Mouse (Mus musculus) heart, postnatal 0 days (tissue): ENCODE measurements around the gene Pcgf1. TPM values are rescaled to one million over a fixed set of nuclear protein-coding genes. Genes with fewer than 3 reads are reported as not detected.

ENCODE experiments used
- ATAC-seq: fragments of 200-750 bp; cut with Nextera tagmentation; 2 replicates; pipeline ENCODE4 v1.8.0; 2017; ENCODE audit warnings: low read depth, moderate number of reproducible peaks, moderate library complexity; ENCODE audit not compliant: insufficient read depth
- DNase-seq: peaks from one replicate; pipeline ENCODE4 v3.0.0-alpha.2; 2016; ENCODE audit warnings: low spot score
- H3K27ac ChIP-seq: fragments of 300-500 bp; sonication (generic); 2 replicates; pipeline ENCODE4 v1.5.1; 2014; ENCODE audit warnings: low read depth, mild to moderate bottlenecking
- H3K27me3 ChIP-seq: fragments of 300-500 bp; sonication (generic); 2 replicates; pipeline ENCODE4 v1.6.1; 2014; ENCODE audit warnings: low read length, mixed read lengths; ENCODE audit not compliant: control insufficient read depth, insufficient read depth
- H3K36me3 ChIP-seq: fragments of 300-500 bp; sonication (generic); replicated peaks from 2 replicates; pipeline ENCODE4 v1.6.1; 2014; ENCODE audit warnings: low read length, mixed read lengths; ENCODE audit not compliant: control insufficient read depth, insufficient read depth
- H3K4me1 ChIP-seq: fragments of 300-500 bp; sonication (generic); 2 replicates; pipeline ENCODE4 v1.6.1; 2014; ENCODE audit warnings: antibody characterized with exemption; ENCODE audit not compliant: control insufficient read depth, insufficient read depth
- H3K4me2 ChIP-seq: fragments of 300-500 bp; sonication (generic); 2 replicates; pipeline ENCODE4 v1.6.1; 2014; ENCODE audit warnings: low read depth, mild to moderate bottlenecking, low read length, moderate library complexity
- H3K4me3 ChIP-seq: fragments of 300-500 bp; sonication (generic); 2 replicates; pipeline ENCODE4 v1.5.1; 2014; ENCODE audit warnings: low read depth, low read length
- H3K9ac ChIP-seq: fragments of 300-500 bp; sonication (generic); replicated peaks from 2 replicates; pipeline ENCODE4 v1.6.1; 2014; ENCODE audit warnings: low read depth, low read length, mixed read lengths
- H3K9me3 ChIP-seq: fragments of 300-500 bp; sonication (generic); replicated peaks from 2 replicates; pipeline ENCODE4 v1.6.1; 2016; ENCODE audit warnings: low read length; ENCODE audit not compliant: control insufficient read depth
- CTCF ChIP-seq: IDR thresholded peaks from 2 replicates; pipeline ENCODE4 v1.5.1; 2016; ENCODE audit warnings: antibody characterized with exemption, control low read depth, low read depth
- EP300 ChIP-seq: IDR thresholded peaks from 2 replicates; pipeline ENCODE4 v1.6.1; 2016; ENCODE audit warnings: antibody characterized with exemption, low read depth
- WGBS: fragments of 180-500 bp; shearing (Covaris S2); extraction: QIAGEN DNeasy Blood & Tissue Kit; methylation state at CpG from one replicate; pipeline ENCODE4 v1.1.7; 2014; 5-methylcytosine and 5-hydroxymethylcytosine counted together
- polyA plus RNA-seq: library from polyadenylated mRNA; unstranded; fragments of >200 nt; fragmentation: Nextera tagmentation; extraction: Ambion mirVana; gene quantifications from 2 replicates; pipeline ENCODE4 v1.2.1, GENCODE M21; 2015
- total RNA-seq: library from RNA; depleted of rRNA; stranded (reverse); fragments of >200 nt; gene quantifications from 2 replicates; pipeline ENCODE4 v1.2.3, GENCODE M21; 2014; ENCODE audit warnings: low replicate concordance

Gene Pcgf1
- total and polyA plus RNA-seq, 2 experiments from 2014 or later = 12.1 to 13.2 TPM

- Histone ChIP-seq H3K9ac (no peak overlapping the region), H3K4me1 (peaks cover 3% of the 10 kb centered on the region; the same call in 1 of the 2 replicates), H3K27ac (no peak overlapping the region), H3K9me3 (no peaks in the 10 kb centered on the region), H3K4me2 (no peak overlapping the region), H3K27me3 (peaks cover 98% of the 10 kb centered on the region), H3K36me3 (no peaks in the 10 kb centered on the region), H3K4me3 (no peak overlapping the region)
- TF ChIP-seq CTCF (no peak), EP300 (no peak)
- WGBS = 29% methylated on average over 6 of the region's 6 CpGs
- DNase-seq (no peak), ATAC-seq (no peak)
These were observed 11.2 kb upstream of the Pcgf1 start for GRCm38 (mm10) chr6:83066441-83066840.

DNA sequence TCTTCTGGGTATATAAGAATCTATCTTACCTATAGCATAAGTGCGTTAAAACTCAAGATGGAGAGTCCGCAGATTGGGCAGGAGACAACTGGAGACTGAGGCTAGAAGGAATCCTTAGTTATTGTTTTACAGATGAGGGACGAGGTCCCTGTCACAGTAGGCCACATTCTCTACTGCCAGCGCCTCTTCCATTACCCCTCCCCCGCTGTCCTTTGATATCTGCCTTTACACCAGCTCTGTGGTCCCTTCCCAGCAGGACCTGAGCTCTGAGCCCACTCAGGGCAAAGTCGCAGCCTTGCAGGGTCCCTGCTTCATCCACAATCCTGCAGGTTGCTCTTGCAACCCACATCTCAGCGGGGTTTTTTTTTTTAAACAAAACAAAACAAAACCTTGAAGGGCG is 9.4 kb upstream of the Pcgf1 start:
- H3K9ac ChIP-seq = no peak overlapping the region
- no peaks in the 10 kb centered on the region for H3K36me3 ChIP-seq
- H3K4me3 ChIP-seq = peak overlapping the region; percentile 35
- no peak overlapping the region for H3K27ac ChIP-seq
- ATAC-seq (no peak), DNase-seq (no peak)
- TF ChIP-seq EP300 = no peak
- no peak for TF ChIP-seq CTCF
- no peaks in the 10 kb centered on the region for H3K9me3 ChIP-seq
- peak overlapping the region; percentile 41; the same call in 1 of the 2 replicates for H3K4me2 ChIP-seq
- H3K4me1 ChIP-seq = peaks cover 3% of the 10 kb centered on the region; the same call in 1 of the 2 replicates
- WGBS = 12% methylated on average over 8 of the region's 8 CpGs
- peaks cover 98% of the 10 kb centered on the region for H3K27me3 ChIP-seq

DNA sequence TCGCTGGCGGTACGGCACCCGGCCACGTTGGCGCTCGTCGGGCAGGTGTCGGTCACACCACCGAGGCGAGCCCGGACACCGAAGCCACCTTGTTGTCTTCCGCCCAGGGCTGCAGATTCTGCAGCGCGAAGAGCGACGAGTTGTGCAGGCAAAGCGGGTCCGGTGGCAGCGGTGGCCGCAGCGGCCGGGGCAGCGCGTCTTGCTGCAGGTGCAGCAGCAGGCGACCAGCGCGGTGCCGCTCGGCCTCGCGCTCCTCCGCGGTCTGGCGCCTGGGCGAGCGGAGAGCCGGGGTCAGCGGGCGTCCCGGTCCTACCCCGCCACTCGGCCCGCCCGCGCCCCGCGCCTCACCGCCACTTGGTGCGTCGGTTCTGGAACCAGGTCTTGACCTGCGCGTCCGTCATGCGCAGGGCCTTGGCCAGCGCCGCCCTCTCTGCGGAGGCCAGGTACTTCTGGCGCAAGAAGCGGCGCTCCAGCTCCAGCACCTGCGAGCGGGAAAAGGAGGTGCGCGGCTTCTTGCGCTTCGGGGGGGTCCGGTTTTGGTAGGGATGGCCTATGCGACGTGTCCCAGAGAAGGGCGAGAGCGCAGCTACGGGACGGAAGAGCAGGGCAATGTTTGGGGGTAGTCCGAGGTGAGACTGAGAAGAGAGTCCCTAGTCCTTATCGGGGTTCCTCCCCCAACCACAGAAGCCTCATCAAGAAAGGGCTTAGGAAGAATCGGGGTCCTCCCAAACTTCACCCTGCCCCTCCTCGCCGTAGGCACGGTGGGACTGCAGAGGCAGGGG is 8.8 kb upstream of the Pcgf1 start:
- ATAC-seq (no peak), DNase-seq (no peak)
- H3K27ac ChIP-seq = no peak overlapping the region
- peaks cover 97% of the 10 kb centered on the region for H3K27me3 ChIP-seq
- H3K4me1 ChIP-seq = peaks cover 3% of the 10 kb centered on the region; the same call in 1 of the 2 replicates
- H3K4me3 ChIP-seq = peak overlapping the region; percentile 35
- H3K36me3 ChIP-seq = no peaks in the 10 kb centered on the region
- H3K9ac ChIP-seq = no peak overlapping the region
- H3K4me2 ChIP-seq = peak overlapping the region; percentile 41
- no peaks in the 10 kb centered on the region for H3K9me3 ChIP-seq
- WGBS = 2% methylated on average over 56 of the region's 81 CpGs
- TF ChIP-seq EP300 (no peak), CTCF (no peak)

- Histone ChIP-seq H3K36me3 (no peaks in the 10 kb centered on the region), H3K4me1 (peaks cover 3% of the 10 kb centered on the region; the same call in 1 of the 2 replicates), H3K27ac (no peak overlapping the region), H3K9ac (no peak overlapping the region), H3K4me2 (peak overlapping the region; percentile 13; the same call in 1 of the 2 replicates), H3K9me3 (no peaks in the 10 kb centered on the region), H3K27me3 (peaks cover 97% of the 10 kb centered on the region), H3K4me3 (peak overlapping the region; percentile 35)
- WGBS = 2% methylated on average over 68 of the region's 69 CpGs
- DNase-seq = no peak
- TF ChIP-seq EP300 (no peak), CTCF (no peak)
- no peak for ATAC-seq
These were observed 8.0 kb upstream of the Pcgf1 start for GRCm38 (mm10) chr6:83069488-83070246.

DNA sequence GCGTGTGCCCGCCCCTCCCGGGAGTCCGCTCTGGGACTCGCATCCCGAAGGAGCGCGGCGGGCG is 7.6 kb upstream of the Pcgf1 start, which contains the start of gene Tlx2:
Tlx2 (minus strand) TSS at position 47 of the 64 bp plus-strand sequence.
- DNase-seq (no peak), ATAC-seq (no peak)
- H3K27me3 ChIP-seq = peaks cover 97% of the 10 kb centered on the region
- TF ChIP-seq CTCF (no peak), EP300 (no peak)
- peak within 1 kb of the TSS; percentile 41; the same call in 1 of the 2 replicates for H3K4me2 ChIP-seq
- H3K9ac ChIP-seq = no peak within 1 kb of the TSS
- 1% methylated on average over 10 of the region's 10 CpGs for WGBS
- peaks cover 3% of the 10 kb centered on the region; the same call in 1 of the 2 replicates for H3K4me1 ChIP-seq
- H3K36me3 ChIP-seq = no peaks in the 10 kb centered on the region
- peak within 1 kb of the TSS; percentile 35 for H3K4me3 ChIP-seq
- H3K9me3 ChIP-seq = no peaks in the 10 kb centered on the region
- no peak within 1 kb of the TSS for H3K27ac ChIP-seq
